Mouse (Mus musculus): Measurements from ENCODE around the gene Myo1g.
A peak's percentile ranks its signal among the peaks of the same experiment; 100 is the strongest.

The Myo1g gene

DNA sequence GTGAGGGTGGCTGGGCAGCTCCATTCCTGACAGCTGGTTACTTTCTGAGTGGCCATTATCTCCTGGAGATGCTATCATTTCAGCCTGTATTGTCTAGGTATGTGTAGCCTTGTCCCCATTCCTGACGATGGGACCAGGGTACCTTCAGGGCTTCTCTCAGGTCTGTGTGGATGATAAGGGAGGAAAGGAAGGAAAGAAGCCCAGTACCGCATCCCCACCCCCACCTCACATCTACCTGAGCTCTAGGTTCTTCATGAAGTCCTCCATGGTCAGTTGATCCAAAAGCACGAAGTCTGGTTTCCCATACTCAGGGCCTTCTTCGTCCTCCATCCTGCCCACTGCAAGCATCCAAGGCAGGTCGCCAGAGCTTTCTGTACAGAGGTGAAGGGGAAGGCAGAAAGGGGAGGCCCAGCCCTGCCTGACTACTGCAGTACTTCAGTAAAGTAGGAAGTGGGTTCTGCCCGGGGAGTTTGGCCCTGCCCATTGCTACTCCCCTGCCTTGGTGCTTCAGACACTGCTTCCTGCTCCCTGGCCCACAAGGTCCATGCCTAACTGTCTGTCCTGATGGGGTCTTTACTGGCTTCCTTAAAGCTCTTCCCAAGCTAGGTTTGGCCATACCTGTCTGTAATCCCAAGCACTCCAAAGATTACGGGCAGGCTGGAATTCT, at the start of gene Myo1g:
TSS of gene Myo1g (minus strand) at position 459 of the 667 bp plus-strand sequence.
- DNase-seq (ENCODE audit: low spot score), result peak; percentile 74

- DNase-seq (ENCODE audit: low spot score), result peak; percentile 32
Observed at GRCm38 (mm10) chr11:6569410-6569777, 48.6 kb upstream of the Myo1g start.

DNA sequence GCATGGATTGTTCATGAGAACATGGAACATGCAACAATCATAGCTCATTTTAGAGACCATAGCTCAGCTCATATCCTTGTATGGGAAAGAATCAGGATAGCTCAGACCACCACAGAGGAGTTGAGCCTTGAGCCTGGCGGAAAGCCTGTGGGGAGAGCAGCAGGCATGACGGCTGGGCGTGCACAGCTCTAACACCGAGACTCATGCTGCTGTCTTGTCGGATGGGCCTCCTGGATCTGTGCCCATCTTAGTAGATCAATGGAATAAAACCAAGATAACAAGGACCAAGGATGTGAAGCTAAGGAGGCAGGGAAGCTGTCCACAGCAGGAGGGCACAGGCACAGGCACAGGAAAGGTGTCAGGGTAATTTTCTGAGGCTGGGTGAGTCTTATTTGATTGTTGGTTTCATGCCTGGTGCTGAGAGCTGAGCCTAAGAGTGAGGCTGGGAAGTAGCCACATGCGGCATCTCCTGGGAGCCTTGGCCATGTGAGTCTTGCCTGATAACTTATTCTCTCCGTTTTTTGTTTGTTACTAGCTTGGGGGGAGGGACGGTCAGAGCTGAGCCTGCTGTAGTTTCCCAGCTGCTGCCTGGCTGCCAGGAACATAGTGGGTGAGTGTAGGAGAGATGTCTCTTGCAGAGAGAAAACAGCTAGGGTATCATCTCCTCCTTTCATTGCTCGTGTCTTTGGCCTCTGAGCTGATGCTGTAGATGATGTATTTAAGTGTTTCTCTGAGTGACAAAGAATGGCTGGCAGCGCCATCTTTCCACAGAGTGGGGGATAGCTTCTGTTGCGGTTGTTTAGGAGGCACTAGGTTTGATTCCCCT, 48.0 kb upstream of the Myo1g start:
- peak; percentile 36 for DNase-seq (ENCODE audit: low spot score)

GRCm38 (mm10) chr11:6567951-6568350, 47.2 kb upstream of the Myo1g start:
- peak; percentile 73 for DNase-seq (ENCODE audit: low spot score)

GRCm38 (mm10) chr11:6566496-6566895, 45.7 kb upstream of the Myo1g start:
- peak; percentile 39 for DNase-seq (ENCODE audit: low spot score)

GRCm38 (mm10) chr11:6563201-6563600, 42.4 kb upstream of the Myo1g start:
- DNase-seq (ENCODE audit: low spot score), result peak; percentile 34

- peak; percentile 55 for DNase-seq (ENCODE audit: low spot score)
Observed at GRCm38 (mm10) chr11:6562359-6562758, 41.6 kb upstream of the Myo1g start.

- DNase-seq (ENCODE audit: low spot score), result no peak
Observed at GRCm38 (mm10) chr11:6561474-6561873, 40.7 kb upstream of the Myo1g start.

DNA sequence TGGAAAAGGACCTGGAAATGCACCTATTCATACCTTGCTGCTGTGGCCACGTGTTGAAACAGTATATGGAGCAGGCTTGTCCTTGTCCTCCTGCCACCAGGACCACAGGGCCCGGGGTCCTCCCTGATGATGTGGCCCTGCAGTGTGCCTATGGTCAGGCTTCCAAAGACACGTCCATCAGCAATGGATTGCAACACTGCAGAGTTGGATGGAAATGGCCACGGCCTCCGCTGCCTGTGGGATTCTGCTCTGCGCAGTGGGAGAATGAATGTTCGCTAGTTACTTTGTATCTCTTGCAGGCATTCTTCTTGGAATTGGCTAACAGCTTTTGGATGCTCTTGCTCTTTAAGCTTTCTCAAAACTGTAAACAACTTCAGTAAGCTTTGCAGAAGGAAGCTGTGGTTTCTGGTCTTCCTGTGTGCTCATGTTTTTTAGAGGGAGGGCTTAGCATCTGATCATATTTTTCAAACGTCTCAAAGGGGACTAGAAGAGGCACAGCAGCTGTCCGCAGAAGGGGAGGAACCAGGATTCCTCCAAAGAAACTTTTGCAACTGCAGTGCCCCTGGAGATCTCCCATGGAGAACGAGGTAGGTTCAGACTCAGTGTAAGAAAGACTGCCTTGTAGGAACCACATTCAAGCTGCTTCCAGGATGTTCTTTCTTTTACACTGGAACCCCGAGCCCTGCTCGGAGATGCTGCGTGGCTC, 40.0 kb upstream of the Myo1g start:
- DNase-seq (ENCODE audit: low spot score), result peak; percentile 74

DNA sequence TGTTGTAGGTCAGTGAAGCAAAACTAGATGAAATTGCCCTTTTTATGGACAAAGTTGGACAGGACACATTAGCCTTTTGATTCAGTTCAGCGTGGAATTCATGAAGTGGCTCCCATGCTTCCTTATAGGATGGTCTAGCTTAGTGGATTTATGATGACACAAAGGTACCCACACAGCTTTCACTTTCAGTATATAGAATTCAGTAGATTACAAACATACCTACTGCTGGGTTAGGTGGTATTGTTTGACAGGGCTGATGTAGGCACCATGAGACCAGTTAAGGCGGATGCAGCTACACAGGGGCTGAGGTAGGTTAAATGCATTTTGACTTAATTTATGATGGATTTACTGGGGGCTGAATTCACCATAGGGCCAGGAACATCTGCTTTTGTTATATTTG, 39.2 kb upstream of the Myo1g start:
- peak; percentile 64 for DNase-seq (ENCODE audit: low spot score)

GRCm38 (mm10) chr11:6558234-6558633, 37.5 kb upstream of the Myo1g start:
- DNase-seq (ENCODE audit: low spot score), result no peak

GRCm38 (mm10) chr11:6550201-6550600, 29.4 kb upstream of the Myo1g start:
- no peak for DNase-seq (ENCODE audit: low spot score)

- no peak for DNase-seq (ENCODE audit: low spot score)
Observed at GRCm38 (mm10) chr11:6549770-6550169, 29.0 kb upstream of the Myo1g start.

- no peak for DNase-seq (ENCODE audit: low spot score)
Observed at GRCm38 (mm10) chr11:6547696-6548325, 27.0 kb upstream of the Myo1g start.

DNA sequence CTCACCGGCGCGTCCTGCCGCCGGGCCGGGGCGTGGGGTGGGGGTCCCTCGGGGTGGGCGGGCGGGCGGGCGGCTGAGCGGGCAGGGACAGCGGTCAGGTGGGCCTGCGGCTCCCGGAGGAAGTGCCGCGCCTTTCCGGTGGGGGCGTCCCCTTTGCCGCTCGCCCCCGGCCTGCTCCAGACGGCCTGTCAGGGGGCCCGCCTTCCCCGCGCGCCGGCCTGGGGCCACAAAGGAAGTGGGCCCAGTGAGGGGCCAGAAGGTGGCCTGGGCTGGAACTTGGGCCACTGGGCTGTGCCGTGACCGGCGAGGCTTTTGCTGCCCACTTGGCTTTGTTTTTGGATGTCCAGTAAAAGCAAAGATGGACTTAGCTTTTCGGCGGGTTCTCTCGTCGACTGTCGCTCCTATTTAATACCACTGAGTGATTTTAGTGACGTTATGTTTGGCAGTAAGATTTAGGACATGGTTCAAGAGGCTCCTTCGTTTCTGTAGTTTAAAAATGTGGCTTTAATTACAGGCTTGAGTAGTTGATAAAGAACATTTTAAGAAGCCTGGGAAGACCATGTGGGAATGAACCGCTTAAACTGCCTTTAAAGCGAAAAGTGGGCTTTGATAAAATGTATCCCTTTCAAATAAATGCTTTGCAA, 26.4 kb upstream of the Myo1g start:
- DNase-seq (ENCODE audit: low spot score), result no peak

GRCm38 (mm10) chr11:6546205-6547013, 25.6 kb upstream of the Myo1g start, which contains the start of gene Ccm2:
TSS of gene Ccm2 (plus strand) at chr11:6546887.
- DNase-seq (ENCODE audit: low spot score), result peak; percentile 90

- DNase-seq (ENCODE audit: low spot score), result no peak
Observed at GRCm38 (mm10) chr11:6545857-6546192, 25.1 kb upstream of the Myo1g start.

- no peak for DNase-seq (ENCODE audit: low spot score)
Observed at GRCm38 (mm10) chr11:6545186-6545856, 24.6 kb upstream of the Myo1g start.

DNA sequence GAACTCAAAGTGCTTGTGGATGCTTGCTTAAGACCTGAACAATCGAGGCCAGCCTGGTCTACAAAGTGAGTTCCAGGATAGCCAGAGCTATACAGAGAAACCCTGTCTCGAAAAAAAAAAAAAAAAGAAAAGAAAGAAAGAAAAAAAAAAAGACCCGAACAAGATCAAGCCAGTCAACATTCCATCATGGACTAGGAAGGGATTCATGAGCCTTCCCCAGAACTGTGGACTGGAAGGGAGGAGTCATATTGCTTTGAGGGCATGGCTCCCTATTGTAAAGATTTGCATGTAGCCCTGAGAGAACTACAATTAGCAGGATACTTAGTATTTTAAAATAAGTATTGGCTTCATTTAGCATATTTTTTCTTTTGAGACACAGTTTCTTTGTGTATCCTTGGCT, 23.9 kb upstream of the Myo1g start:
- DNase-seq (ENCODE audit: low spot score), result no peak

GRCm38 (mm10) chr11:6530746-6531145, 10.0 kb upstream of the Myo1g start:
- DNase-seq (ENCODE audit: low spot score), result no peak
